In the genomic region with DNA sequence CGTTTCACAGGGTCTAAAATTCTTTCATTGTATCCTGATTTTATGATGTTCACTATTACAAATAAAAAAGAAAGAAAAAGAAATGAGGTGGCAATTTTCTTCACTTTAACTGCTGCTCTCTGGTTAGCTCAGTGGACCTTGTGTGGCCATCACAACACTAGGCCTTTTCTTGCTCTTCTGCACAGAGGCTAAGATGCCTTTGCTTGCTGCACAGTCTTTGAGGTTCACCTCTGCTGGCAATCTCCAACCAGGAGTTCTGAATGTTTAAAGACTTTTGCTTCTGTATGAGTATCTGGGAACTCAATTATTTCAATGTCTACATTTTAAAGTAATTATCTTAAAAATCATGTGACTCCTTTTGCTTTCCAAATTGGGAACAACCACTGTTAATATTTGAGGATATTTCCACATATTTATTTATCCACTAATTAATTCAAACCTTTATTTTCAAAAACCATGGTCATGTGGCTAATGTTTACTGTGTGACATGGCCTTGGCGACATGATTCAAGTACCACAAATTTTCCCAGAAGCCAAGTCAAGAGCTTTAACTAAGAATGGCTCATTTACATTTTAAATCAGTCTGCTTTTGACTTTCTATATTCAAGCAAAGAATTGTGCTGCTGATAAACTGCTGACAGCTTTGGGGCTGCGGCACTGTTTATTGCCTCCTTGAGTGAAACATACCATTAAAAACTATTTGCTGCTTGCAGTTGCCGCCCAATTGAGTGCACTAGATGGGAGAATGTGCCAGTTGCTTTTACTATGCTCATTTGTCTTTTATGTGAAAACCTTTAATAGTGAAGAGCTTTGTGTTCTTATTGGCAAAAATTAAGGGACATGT, we compare ENCODE assay signal across 21 mouse cellular contexts.
DNase-seq lines count a peak whose midpoint lies in the region; ATAC-seq lines count a peak whose summit lies in the region.
"Had no signal": no experiment of that assay in that cellular context is flagged by ENCODE, and none has a peak within 500 bp of the region (broad histone marks: within the 10 kb centered on the region; RNA-seq: fewer than 3 reads in every experiment).

No protein-coding gene starts in this region.

- no peak overlapping the region for H3K4me2 ChIP-seq in midbrain, embryonic 13.5 days (replicated peaks)
- no peak overlapping the region for H3K4me2 ChIP-seq in midbrain, embryonic 16.5 days (ENCODE audit: low read length)
- no peak overlapping the region for H3K4me2 ChIP-seq in midbrain, embryonic 14.5 days (ENCODE audit: low read length)
- no peak overlapping the region for H3K4me2 ChIP-seq in kidney, embryonic 16.5 days (replicated peaks; ENCODE audit: low read depth, low read length)
- H3K4me2 ChIP-seq: embryonic facial prominence, embryonic 13.5 days; limb, embryonic 15.5 days had no signal

- H3K36me3 ChIP-seq in midbrain, embryonic 13.5 days, result no peaks in the 10 kb centered on the region
- H3K36me3 ChIP-seq in midbrain, embryonic 16.5 days (ENCODE audit: control insufficient read depth, insufficient read depth, low read length), result no peaks in the 10 kb centered on the region
- no peaks in the 10 kb centered on the region for H3K36me3 ChIP-seq in midbrain, embryonic 14.5 days (ENCODE audit: control insufficient read depth, insufficient read depth, low read length)
- H3K36me3 ChIP-seq in kidney, embryonic 16.5 days (ENCODE audit: insufficient read depth, low read length), result no peaks in the 10 kb centered on the region
- H3K36me3 ChIP-seq: embryonic facial prominence, embryonic 13.5 days; limb, embryonic 15.5 days had no signal

- H3K27me3 ChIP-seq in midbrain, embryonic 13.5 days, result no peaks in the 10 kb centered on the region
- H3K27me3 ChIP-seq in midbrain, embryonic 16.5 days (ENCODE audit: control insufficient read depth, insufficient read depth, low read depth, low read length), result no peaks in the 10 kb centered on the region
- no peaks in the 10 kb centered on the region for H3K27me3 ChIP-seq in midbrain, embryonic 14.5 days (ENCODE audit: control insufficient read depth, insufficient read depth, low read length)
- no peaks in the 10 kb centered on the region for H3K27me3 ChIP-seq in kidney, embryonic 16.5 days (ENCODE audit: insufficient read depth, low read length)
- H3K27me3 ChIP-seq: CH12.LX; embryonic facial prominence, embryonic 13.5 days; limb, embryonic 15.5 days; megakaryocyte, embryonic 14.5 days had no signal

- WGBS in midbrain, embryonic 13.5 days, result 56% methylated on average over 4 of the region's 4 CpGs
- WGBS in midbrain, embryonic 16.5 days, result 50% methylated on average over 4 of the region's 4 CpGs
- WGBS in midbrain, embryonic 14.5 days, result 58% methylated on average over 4 of the region's 4 CpGs
- WGBS in kidney, embryonic 16.5 days, result 58% methylated on average over 4 of the region's 4 CpGs

- H3K9me3 ChIP-seq in midbrain, embryonic 13.5 days, result no peaks in the 10 kb centered on the region
- no peaks in the 10 kb centered on the region for H3K9me3 ChIP-seq in midbrain, embryonic 16.5 days (replicated peaks; ENCODE audit: control insufficient read depth, low read length, poor library complexity, severe bottlenecking)
- no peaks in the 10 kb centered on the region for H3K9me3 ChIP-seq in midbrain, embryonic 14.5 days (ENCODE audit: control insufficient read depth, low read length)
- no peaks in the 10 kb centered on the region for H3K9me3 ChIP-seq in kidney, embryonic 16.5 days (ENCODE audit: low read length)
- H3K9me3 ChIP-seq: embryonic facial prominence, embryonic 13.5 days; limb, embryonic 15.5 days; megakaryocyte, embryonic 14.5 days had no signal

- 0 out of 2 replicates have a peak, but pooled peaks cover 6% of the 10 kb centered on the region for H3K4me1 ChIP-seq in midbrain, embryonic 13.5 days (replicated peaks)
- H3K4me1 ChIP-seq in midbrain, embryonic 16.5 days (ENCODE audit: control insufficient read depth, insufficient read depth, low read length), result peaks cover 6% of the 10 kb centered on the region; the same call in 1 of the 2 replicates
- H3K4me1 ChIP-seq in midbrain, embryonic 14.5 days (ENCODE audit: control insufficient read depth, insufficient read depth, low read length), result no peaks in the 10 kb centered on the region
- H3K4me1 ChIP-seq in kidney, embryonic 16.5 days (ENCODE audit: insufficient read depth, low read length), result no peaks in the 10 kb centered on the region
- H3K4me1 ChIP-seq: embryonic facial prominence, embryonic 13.5 days; limb, embryonic 15.5 days; megakaryocyte, embryonic 14.5 days had no signal

- H3K9ac ChIP-seq in midbrain, embryonic 13.5 days (replicated peaks), result no peak overlapping the region
- H3K9ac ChIP-seq in midbrain, embryonic 16.5 days (ENCODE audit: low read depth, low read length), result no peak overlapping the region
- no peak overlapping the region for H3K9ac ChIP-seq in midbrain, embryonic 14.5 days (replicated peaks; ENCODE audit: low read length)
- H3K9ac ChIP-seq in kidney, embryonic 16.5 days (replicated peaks; ENCODE audit: low read length), result no peak overlapping the region
- H3K9ac ChIP-seq: embryonic facial prominence, embryonic 13.5 days; limb, embryonic 15.5 days had no signal

- peak; percentile 2 for DNase-seq in embryo, embryonic 11 days
- DNase-seq in embryo, embryonic 9.5 days (ENCODE audit: extremely low spot score), result no peak
- DNase-seq in midbrain, embryonic 14.5 days, result peak; percentile 30
- no peak for DNase-seq in heart, adult 11 months
- no peak for DNase-seq in frontal cortex, postnatal 10 days (ENCODE audit: low spot score in 2 of 2)
- DNase-seq: adrenal gland, postnatal 10 days; cerebellum, adult 18-20 months; cerebellum, postnatal 36 days; gastrocnemius, adult 2 months; heart, postnatal 4 days; kidney, adult 11 months; kidney, postnatal 4 days; lung, postnatal 10 days; right cerebral cortex, postnatal 25 days had no signal

- H3K4me3 ChIP-seq in midbrain, embryonic 13.5 days (replicated peaks), result no peak overlapping the region
- H3K4me3 ChIP-seq in midbrain, embryonic 16.5 days (ENCODE audit: low read depth, low read length), result no peak overlapping the region
- no peak overlapping the region for H3K4me3 ChIP-seq in midbrain, embryonic 14.5 days (replicated peaks; ENCODE audit: low read depth, low read length)
- no peak overlapping the region for H3K4me3 ChIP-seq in kidney, embryonic 16.5 days (ENCODE audit: low read length)
- H3K4me3 ChIP-seq: embryonic facial prominence, embryonic 13.5 days; gastrocnemius, adult 2 months; limb, embryonic 15.5 days; megakaryocyte, embryonic 14.5 days had no signal

- ATAC-seq in midbrain, embryonic 13.5 days, result 0 out of 2 replicates have a peak, but pooled peaks have one; percentile 9
- ATAC-seq in midbrain, embryonic 16.5 days, result no peak
- no peak for ATAC-seq in midbrain, embryonic 14.5 days (ENCODE audit: low FRiP score, low TSS enrichment)
- no peak for ATAC-seq in kidney, embryonic 16.5 days (ENCODE audit: low FRiP score, low TSS enrichment)

- H3K27ac ChIP-seq in midbrain, embryonic 13.5 days, result no peak overlapping the region
- no peak overlapping the region for H3K27ac ChIP-seq in midbrain, embryonic 16.5 days (ENCODE audit: low read length)
- H3K27ac ChIP-seq in midbrain, embryonic 14.5 days (replicated peaks; ENCODE audit: low read depth, low read length), result no peak overlapping the region
- no peak overlapping the region for H3K27ac ChIP-seq in kidney, embryonic 16.5 days (ENCODE audit: low read length)
- H3K27ac ChIP-seq: embryonic facial prominence, embryonic 13.5 days; gastrocnemius, adult 2 months; limb, embryonic 15.5 days had no signal

Comparison
In these comparisons a context has a peak if more than half of its experiments do, and no peak if none do; other contexts are left out.
1. DNase-seq: peak in embryo, embryonic 11 days (single experiment) and midbrain, embryonic 14.5 days (single experiment); none in embryo, embryonic 9.5 days (single experiment), heart, adult 11 months (single experiment) and frontal cortex, postnatal 10 days (0 of 2).